22 mouse cellular contexts compared by ENCODE assay signal in genomic region chr13:119069581-119069936, GRCm38 (mm10).
A peak's percentile ranks its signal among the peaks of the same experiment; 100 is the strongest.
DNase-seq lines count a peak whose midpoint lies in the region; ATAC-seq lines count a peak whose summit lies in the region.
"Had no signal": no experiment of that assay in that cellular context is flagged by ENCODE, and none has a peak within 500 bp of the region (broad histone marks: within the 10 kb centered on the region; RNA-seq: fewer than 3 reads in every experiment).

No protein-coding gene starts in this region.

- no peaks in the 10 kb centered on the region for H3K9me3 ChIP-seq in kidney, embryonic 14.5 days (ENCODE audit: control insufficient read depth, low read length)
- H3K9me3 ChIP-seq in lung, embryonic 16.5 days (ENCODE audit: control insufficient read depth, low read length), result no peaks in the 10 kb centered on the region
- H3K9me3 ChIP-seq: embryonic facial prominence, embryonic 10.5 days; forebrain, embryonic 13.5 days; G1E; hindbrain, embryonic 13.5 days had no signal

- peak; percentile 2 for DNase-seq in gastrocnemius, adult 18-20 months (ENCODE audit: low spot score)
- no peak for DNase-seq in gastrocnemius, postnatal 14 days
- peak; percentile 2 for DNase-seq in kidney, postnatal 14 days
- DNase-seq in lung, postnatal 4 days, result no peak
- DNase-seq in testis, postnatal 14 days (ENCODE audit: low spot score), result peak; percentile 33
- no peak for DNase-seq in testis, postnatal 10 days (ENCODE audit: low spot score)
- DNase-seq: adrenal gland, adult 8-10 months; adrenal gland, postnatal 36 days; B cell, adult 2 months; cerebellum, adult 2 months; cerebellum, postnatal 10 days; forebrain, postnatal 0 days; gastrocnemius, adult 2 months; gastrocnemius, postnatal 36 days; heart, postnatal 10 days had no signal

- H3K27ac ChIP-seq in kidney, embryonic 14.5 days (ENCODE audit: low read depth, low read length), result no peak overlapping the region
- peak overlapping the region; percentile 14; the same call in 1 of the 2 replicates for H3K27ac ChIP-seq in lung, embryonic 16.5 days (ENCODE audit: low read length)
- H3K27ac ChIP-seq: embryonic facial prominence, embryonic 10.5 days; forebrain, embryonic 13.5 days; gastrocnemius, adult 2 months; hindbrain, embryonic 13.5 days had no signal

- WGBS in kidney, embryonic 14.5 days, result 76% methylated on average over 7 of the region's 7 CpGs
- 52% methylated on average over 7 of the region's 7 CpGs for WGBS in lung, embryonic 16.5 days

- H3K4me2 ChIP-seq in kidney, embryonic 14.5 days (replicated peaks; ENCODE audit: low read depth, low read length), result no peak overlapping the region
- H3K4me2 ChIP-seq in lung, embryonic 16.5 days (ENCODE audit: low read depth, low read length), result no peak overlapping the region
- H3K4me2 ChIP-seq: forebrain, embryonic 13.5 days; hindbrain, embryonic 13.5 days had no signal

- no peak overlapping the region for H3K4me3 ChIP-seq in kidney, embryonic 14.5 days (ENCODE audit: low read length)
- no peak overlapping the region for H3K4me3 ChIP-seq in lung, embryonic 16.5 days (ENCODE audit: low read length)
- H3K4me3 ChIP-seq: embryonic facial prominence, embryonic 10.5 days; forebrain, embryonic 13.5 days; gastrocnemius, adult 2 months; hindbrain, embryonic 13.5 days had no signal

- H3K4me1 ChIP-seq in kidney, embryonic 14.5 days (ENCODE audit: control insufficient read depth, insufficient read depth, low read length), result no peaks in the 10 kb centered on the region
- peaks cover 2% of the 10 kb centered on the region; the same call in 1 of the 2 replicates for H3K4me1 ChIP-seq in lung, embryonic 16.5 days (replicated peaks; ENCODE audit: control insufficient read depth, insufficient read depth, low read length)
- H3K4me1 ChIP-seq: forebrain, embryonic 13.5 days; hindbrain, embryonic 13.5 days had no signal

- no peak for ATAC-seq in kidney, embryonic 14.5 days (ENCODE audit: low FRiP score, low TSS enrichment)
- ATAC-seq in lung, embryonic 16.5 days (ENCODE audit: low read depth), result peak; percentile 55
- ATAC-seq: CD4-positive, CD25-positive, alpha-beta regulatory T cell, adult 4 months; forebrain, embryonic 13.5 days; forebrain, postnatal 0 days had no signal

- no peaks in the 10 kb centered on the region for H3K36me3 ChIP-seq in kidney, embryonic 14.5 days (ENCODE audit: control insufficient read depth, insufficient read depth, low read length)
- H3K36me3 ChIP-seq in lung, embryonic 16.5 days (ENCODE audit: control insufficient read depth, insufficient read depth, low read length), result no peaks in the 10 kb centered on the region
- H3K36me3 ChIP-seq: embryonic facial prominence, embryonic 10.5 days; G1E; hindbrain, embryonic 13.5 days had no signal

- intact Hi-C loops in gastrocnemius, postnatal 14 days (cut with DNase I; ENCODE audit: low total_unique reads), result no loop called here

- no peak overlapping the region for H3K9ac ChIP-seq in kidney, embryonic 14.5 days (ENCODE audit: low read depth, low read length)
- no peak overlapping the region for H3K9ac ChIP-seq in lung, embryonic 16.5 days (ENCODE audit: low read length)
- H3K9ac ChIP-seq: forebrain, embryonic 13.5 days; forebrain, postnatal 0 days; hindbrain, embryonic 13.5 days had no signal

- H3K27me3 ChIP-seq in kidney, embryonic 14.5 days (ENCODE audit: control insufficient read depth, insufficient read depth, low read length), result no peaks in the 10 kb centered on the region
- H3K27me3 ChIP-seq in lung, embryonic 16.5 days (ENCODE audit: control insufficient read depth, insufficient read depth, low read depth, low read length), result no peaks in the 10 kb centered on the region
- H3K27me3 ChIP-seq: forebrain, embryonic 13.5 days; hindbrain, embryonic 13.5 days had no signal

Comparison
In these comparisons a context has a peak if more than half of its experiments do, and no peak if none do; other contexts are left out.
1. DNase-seq: peak in gastrocnemius, adult 18-20 months (single experiment), kidney, postnatal 14 days (single experiment) and testis, postnatal 14 days (single experiment); none in gastrocnemius, postnatal 14 days (single experiment), lung, postnatal 4 days (0 of 2) and testis, postnatal 10 days (single experiment).